Mouse (Mus musculus) naive thymus-derived CD4-positive, alpha-beta T cell, adult 2 months (primary cell): Measurements from ENCODE around the gene Cog5.

Experiments used
- DNase-seq: peaks from one replicate; pipeline ENCODE4 v3.0.0-alpha.2; 2011; ENCODE audit warnings: low read depth

Gene Cog5

GRCm38 (mm10) chr12:31983769-31984168 is 329.1 kb downstream of the Cog5 start:
- DNase-seq = no peak

- DNase-seq = no peak
These were observed 329.5 kb downstream of the Cog5 start for GRCm38 (mm10) chr12:31984206-31984605.

GRCm38 (mm10) chr12:31984664-31985063 is 330.0 kb downstream of the Cog5 start:
- DNase-seq = no peak

- DNase-seq = no peak
These were observed 331.1 kb downstream of the Cog5 start for GRCm38 (mm10) chr12:31985738-31986137.

- no peak for DNase-seq
These were observed 331.8 kb downstream of the Cog5 start for GRCm38 (mm10) chr12:31986463-31986862.
